Mouse (Mus musculus) left cerebral cortex, adult 2 months (tissue): ENCODE data around the gene Lmo7. TPM values are rescaled to one million over a fixed set of nuclear protein-coding genes. Genes with fewer than 3 reads are reported as not detected.

Source experiments
- DNase-seq, 2 experiments: peaks; one replicate each; pipeline ENCODE4 v3.0.0; 2021 to 2022; ENCODE audit warnings: low spot score in 2 of 2, mixed read lengths in 1 of 2; ENCODE audit errors: extremely low spot score in 1 of 2
- H3K27ac ChIP-seq: fragments of 200-600 bp; 2 replicates; pipeline ENCODE4 v1.8.1; 2022
- H3K4me3 ChIP-seq: fragments of 200-600 bp; 2 replicates; pipeline ENCODE4 v1.8.1; 2022
- CTCF ChIP-seq: fragments of 200-600 bp; IDR thresholded peaks from 2 replicates; pipeline ENCODE4 v1.8.1; 2022; ENCODE audit warnings: antibody characterized with exemption, mild to moderate bottlenecking, moderate library complexity
- intact Hi-C: fragments of 180-260 bp; cut with DNase I; formaldehyde crosslinking; loops from one replicate; pipeline ENCODE4 v1.15.1; 2025
- total RNA-seq, 2 experiments: library from RNA; stranded (reverse); gene quantifications; 2 replicates each; pipeline ENCODE4 v1.2.3; 2021

Lmo7 gene
- total RNA-seq, 2 experiments from 2014 or later, result 106 to 107 TPM

DNA sequence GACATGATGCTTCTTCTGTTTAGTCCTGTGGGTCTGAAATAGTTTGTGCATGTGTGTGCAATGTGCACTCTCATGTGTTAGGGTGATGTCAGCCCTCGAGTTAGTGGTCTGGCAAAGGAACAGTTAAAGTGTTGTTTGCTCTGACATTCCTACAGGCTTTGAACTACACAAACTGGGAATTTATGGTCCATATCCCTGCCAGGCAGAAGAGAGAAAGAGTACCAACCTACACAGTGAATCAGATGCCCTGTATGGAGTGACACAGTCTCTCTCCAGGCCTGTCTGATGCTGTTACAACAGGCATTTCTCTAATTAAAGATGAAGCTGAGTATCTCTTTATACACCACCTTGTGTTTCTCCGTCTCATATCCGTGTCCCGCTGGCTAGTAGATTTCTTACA is 21.2 kb downstream of the Lmo7 start:
- no peak overlapping the region for H3K4me3 ChIP-seq
- no peak for DNase-seq
- no peak overlapping the region for H3K27ac ChIP-seq
- intact Hi-C loops, result no loop called here
- no peak for TF ChIP-seq CTCF

DNA sequence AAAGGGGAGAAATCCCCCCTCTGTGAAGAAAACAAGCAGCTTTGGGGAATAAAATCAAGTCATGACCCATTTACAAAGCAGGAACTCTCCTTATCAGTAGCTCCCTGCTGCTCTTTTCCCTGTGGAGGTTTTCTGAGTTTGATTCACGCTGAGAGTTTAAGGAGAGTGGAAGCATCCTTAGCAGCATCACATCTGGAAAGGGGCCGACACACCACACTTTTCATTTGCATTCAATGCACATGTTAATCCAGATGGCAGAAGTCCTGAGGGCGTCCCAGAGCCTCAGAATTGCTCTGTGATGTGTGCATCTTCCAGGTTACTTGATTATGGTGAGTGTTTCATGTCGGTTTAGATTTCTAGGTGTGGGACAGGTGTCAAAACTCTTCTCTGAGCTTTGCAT is 25.7 kb downstream of the Lmo7 start:
- Histone ChIP-seq H3K4me3 (no peak overlapping the region), H3K27ac (no peak overlapping the region)
- TF ChIP-seq CTCF, result no peak
- intact Hi-C loops, result no loop called here
- no peak for DNase-seq

DNA sequence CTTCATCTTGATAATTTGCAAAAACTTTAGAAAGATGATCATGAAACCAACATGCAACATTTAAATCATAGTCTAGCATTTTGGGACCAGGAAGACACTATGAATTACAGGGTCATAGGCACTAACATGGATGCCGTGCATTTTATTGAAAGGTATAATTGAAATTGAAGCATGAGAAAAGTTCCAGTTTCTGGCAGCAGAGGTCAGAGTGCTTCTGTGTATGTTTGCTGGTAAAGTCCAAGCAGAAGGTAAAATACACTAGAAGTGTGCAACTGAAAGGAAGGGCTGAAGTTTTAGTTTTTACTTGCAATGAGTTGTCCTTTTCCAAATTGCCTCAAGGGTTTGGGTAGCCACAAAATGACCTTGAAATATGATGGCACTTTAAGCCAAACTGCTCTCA is 32.5 kb downstream of the Lmo7 start:
- no peak overlapping the region for H3K4me3 ChIP-seq
- intact Hi-C loops, result no loop called here
- no peak overlapping the region for H3K27ac ChIP-seq
- DNase-seq, result no peak
- TF ChIP-seq CTCF, result peak; percentile 43

DNA sequence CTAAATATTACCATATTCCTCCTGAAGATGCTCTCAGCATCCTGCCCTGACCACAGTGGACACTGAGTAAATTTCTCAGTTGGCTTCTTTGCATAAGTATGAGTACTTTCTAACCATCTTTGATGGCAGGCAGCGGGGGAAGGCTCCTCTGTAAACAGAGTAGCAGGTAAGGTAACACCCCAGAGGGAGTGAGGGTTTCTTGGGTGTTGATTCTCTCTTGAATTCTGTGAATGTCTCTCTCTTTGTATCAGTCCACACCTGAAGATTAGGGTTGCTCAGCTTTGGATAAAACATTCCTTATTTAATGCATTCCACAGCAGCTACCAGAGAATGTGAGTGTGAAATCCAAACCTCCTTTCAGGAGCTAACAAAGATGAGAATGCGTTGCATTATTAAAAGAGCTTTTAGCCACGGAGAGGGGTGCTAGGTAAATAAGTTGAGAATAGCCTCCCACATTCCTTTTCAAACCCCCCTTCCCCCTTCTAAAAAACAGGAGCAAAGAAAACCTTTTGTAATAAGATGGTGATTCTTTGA is 34.1 kb downstream of the Lmo7 start:
- no peak for DNase-seq
- intact Hi-C loops, result no loop called here
- H3K27ac ChIP-seq, result no peak overlapping the region

DNA sequence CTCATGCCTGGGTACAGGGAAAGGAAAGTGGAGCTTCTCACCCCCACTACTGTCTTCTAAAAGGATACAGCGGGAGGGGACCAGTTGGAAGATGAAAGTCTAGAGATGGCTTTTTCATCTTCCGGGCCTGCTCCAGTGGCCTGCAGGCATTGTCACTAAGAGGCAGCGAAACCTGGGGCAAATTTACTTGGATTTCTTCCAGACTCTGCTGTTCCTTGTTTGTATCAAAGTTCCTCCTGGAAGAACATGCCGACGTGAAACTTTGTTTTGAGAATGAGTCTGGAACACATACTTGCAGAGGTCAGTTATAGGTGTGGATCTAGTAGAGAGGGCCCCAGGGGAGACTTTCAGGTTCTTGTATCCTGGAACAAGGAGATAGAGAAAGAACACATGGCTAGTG is 41.6 kb downstream of the Lmo7 start:
- Histone ChIP-seq H3K4me3 (no peak overlapping the region), H3K27ac (no peak overlapping the region)
- TF ChIP-seq CTCF, result no peak
- DNase-seq, result no peak
- intact Hi-C loops, result no loop called here

More for the DNA sequence above, 34.1 kb downstream of the Lmo7 start:
- H3K4me3 ChIP-seq, result no peak overlapping the region
- TF ChIP-seq CTCF, result no peak

DNA sequence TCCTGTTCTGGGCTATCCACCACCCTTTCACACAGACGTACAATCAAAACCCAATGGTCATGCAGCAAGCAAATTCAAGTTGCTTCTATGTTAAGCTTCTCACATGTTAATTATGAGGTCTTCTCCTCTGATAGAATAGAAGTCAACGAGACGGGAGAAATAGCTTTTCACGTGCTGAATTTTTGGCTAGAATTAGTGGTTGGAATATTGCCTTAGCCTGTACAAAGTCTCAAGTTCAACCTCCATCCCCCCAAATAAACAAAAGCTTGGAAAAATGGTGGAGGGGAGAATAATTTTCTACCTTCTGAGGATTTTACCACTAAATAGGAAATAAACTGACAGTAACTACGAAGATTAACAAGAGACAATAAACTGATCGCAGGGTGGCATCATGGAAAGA is 42.0 kb downstream of the Lmo7 start:
- Histone ChIP-seq H3K4me3 (no peak overlapping the region), H3K27ac (no peak overlapping the region)
- intact Hi-C loops, result no loop called here
- DNase-seq, result no peak
- no peak for TF ChIP-seq CTCF

DNA sequence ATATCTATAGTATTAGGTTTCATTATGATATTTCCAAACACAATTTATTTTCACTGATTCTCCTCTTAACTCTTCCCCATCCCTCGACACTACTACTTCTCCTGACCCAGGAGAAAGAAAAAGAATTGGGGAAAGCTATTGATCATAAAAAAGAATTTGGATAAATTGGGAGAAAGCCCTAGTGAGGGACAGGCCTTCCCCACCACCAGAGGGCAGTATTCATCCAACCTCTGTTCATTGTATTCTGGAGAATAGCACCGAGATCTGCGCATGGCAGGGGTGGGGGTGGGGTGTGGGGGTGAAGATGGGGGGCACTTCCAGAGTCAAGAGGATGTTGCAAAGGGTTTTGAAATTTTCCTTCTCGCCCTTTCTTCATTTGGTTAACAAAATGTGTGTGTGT is 44.9 kb downstream of the Lmo7 start:
- TF ChIP-seq CTCF, result peak; percentile 62
- intact Hi-C loops, result no loop called here
- DNase-seq, result no peak
- H3K27ac ChIP-seq, result no peak overlapping the region
- no peak overlapping the region for H3K4me3 ChIP-seq

DNA sequence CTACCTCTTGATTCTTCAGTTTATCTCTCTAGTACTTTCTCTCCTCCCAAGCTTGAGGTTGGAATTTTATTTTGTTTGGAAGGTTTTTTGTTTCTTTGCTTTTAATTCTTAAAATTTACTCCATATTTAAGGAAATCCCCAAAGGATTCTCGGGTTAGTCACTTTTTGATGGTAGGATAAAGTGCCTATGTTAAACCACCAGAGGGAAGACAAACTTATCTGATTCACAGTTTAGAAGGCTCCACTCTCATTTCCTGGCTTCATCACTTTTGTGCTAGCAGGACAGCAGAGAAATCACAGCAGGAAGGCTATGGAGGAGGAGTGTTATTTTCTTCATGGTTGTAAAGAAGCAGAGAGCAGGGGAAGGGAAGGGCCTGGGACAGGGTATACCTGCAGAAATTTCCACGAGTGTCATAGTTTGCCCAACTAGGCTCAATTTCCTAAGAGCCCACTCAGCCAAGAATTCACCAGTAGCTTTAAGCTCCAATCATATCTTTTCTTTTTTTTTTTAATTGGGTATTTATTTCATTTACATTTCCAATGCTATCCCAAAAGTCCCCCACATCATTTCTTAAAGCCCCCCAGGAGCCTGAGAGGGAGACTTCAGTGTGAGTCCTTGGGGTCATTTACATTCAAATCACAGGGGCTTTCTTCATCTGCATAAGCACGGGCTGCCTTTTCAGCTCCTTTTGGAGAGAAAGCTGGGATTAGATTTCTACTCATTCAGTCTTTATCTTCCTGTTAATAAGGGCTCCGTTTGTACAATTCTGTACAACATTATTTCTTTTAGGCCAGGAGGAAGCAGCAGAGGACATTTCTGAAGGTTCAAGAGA is 46.8 kb downstream of the Lmo7 start:
- no peak; the same call in 1 of the 2 replicates for TF ChIP-seq CTCF
- intact Hi-C loops, result no loop called here

DNA sequence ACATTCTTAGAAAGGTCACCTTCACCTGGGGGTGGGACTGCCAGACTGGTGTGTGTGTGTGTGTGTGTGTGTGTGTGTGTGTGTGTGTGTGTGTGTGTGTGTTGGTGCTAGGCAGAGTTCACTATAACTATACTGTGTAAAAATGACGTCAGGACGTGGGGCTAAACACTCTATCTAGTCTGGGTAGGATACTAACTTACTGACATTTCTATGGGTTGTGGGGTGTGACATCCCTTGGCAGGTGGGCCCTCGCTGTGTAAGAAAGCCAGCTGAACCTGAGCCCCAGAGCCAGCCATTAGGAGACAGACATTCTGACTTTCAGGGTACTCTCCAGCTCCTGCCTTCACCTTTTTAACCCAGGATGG is 47.4 kb downstream of the Lmo7 start:
- TF ChIP-seq CTCF, result no peak
- Histone ChIP-seq H3K4me3 (no peak overlapping the region), H3K27ac (no peak overlapping the region)
- DNase-seq, result no peak
- intact Hi-C loops, result no loop called here

More for the DNA sequence above, 46.8 kb downstream of the Lmo7 start:
- Histone ChIP-seq H3K27ac (no peak overlapping the region), H3K4me3 (no peak overlapping the region)
- DNase-seq, result no peak

DNA sequence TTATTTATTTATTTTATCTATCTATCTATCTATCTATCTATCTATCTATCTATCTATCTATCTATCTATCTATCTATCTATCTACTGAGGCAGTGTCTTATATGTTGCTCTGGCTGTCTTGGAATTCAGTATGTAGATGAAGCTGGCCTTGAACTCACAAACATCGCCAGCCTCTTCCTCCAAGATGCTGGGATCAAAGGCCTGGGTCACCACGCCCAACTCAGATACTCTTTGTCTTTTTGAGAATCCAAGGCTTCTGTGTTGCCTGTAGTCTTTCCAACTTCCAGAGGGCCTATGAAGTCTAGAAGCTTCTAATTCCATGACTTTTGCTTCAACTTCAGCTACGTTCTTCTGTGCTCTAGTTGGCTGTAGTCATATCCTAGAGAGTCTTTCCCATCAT is 48.7 kb downstream of the Lmo7 start:
- no peak for TF ChIP-seq CTCF
- H3K27ac ChIP-seq, result no peak overlapping the region
- intact Hi-C loops, result no loop called here
- no peak for DNase-seq
- H3K4me3 ChIP-seq, result no peak overlapping the region

DNA sequence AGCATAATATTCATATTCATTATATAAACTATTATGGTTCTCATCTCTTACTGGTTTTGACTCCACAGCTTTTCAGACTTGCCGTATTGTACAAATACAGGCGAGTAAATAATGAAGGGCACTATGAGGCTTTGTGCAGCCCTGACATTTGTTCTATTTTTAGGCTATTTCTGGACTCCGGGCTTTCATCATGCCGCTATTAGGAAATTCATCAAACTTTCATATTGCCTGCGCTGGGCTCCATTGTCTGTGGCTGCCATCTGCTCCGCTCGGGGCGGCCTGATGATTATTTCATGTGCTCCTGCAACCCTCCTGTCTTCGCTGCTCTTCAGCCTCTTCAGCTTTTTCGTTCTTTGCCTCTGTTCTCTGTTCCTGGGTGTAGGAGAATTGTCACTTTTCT is 50.3 kb downstream of the Lmo7 start:
- intact Hi-C loops, result loop anchor here (5.0 to 10.0 kb wide), 5 partner anchors 92 to 1212 kb away; no protein-coding TSS in a partner anchor
- TF ChIP-seq CTCF, result no peak
- no peak for DNase-seq
- H3K27ac ChIP-seq, result no peak overlapping the region
- no peak overlapping the region for H3K4me3 ChIP-seq

DNA sequence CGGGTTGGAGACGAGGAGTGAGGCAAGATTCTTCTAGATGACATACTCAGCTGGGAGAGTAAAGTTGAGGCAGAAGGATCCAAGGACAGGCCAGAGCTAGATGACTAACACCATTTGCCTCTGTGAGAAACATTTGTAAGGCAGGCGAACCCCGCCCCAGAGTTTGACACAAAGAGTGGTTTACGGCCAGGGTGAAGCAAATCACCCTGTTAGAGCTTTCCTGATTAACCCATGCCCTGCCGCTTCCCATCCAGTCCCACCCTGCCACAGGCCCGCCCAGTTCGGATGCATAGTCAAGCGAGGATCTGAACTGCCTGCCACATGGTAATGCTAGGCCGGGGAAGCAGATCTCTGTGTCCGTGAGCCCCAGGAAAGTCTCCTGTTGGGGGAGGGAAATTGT is 51.5 kb downstream of the Lmo7 start:
- no peak overlapping the region for H3K4me3 ChIP-seq
- no peak for TF ChIP-seq CTCF
- H3K27ac ChIP-seq, result no peak overlapping the region
- DNase-seq, result no peak
- intact Hi-C loops, result loop anchor here (5.0 to 10.0 kb wide), 5 partner anchors 91 to 1211 kb away; no protein-coding TSS in a partner anchor
